Mouse (Mus musculus) granulocyte monocyte progenitor cell, adult 5-6 weeks (primary cell): Measurements from ENCODE around the gene Dlat. TPM values are rescaled to one million over a fixed set of nuclear protein-coding genes. Genes with fewer than 3 reads are reported as not detected.

ENCODE experiments used
- ATAC-seq: replicated peaks from 2 replicates; pipeline ENCODE4 v1.8.0; 2016; ENCODE audit warnings: mild to moderate bottlenecking, moderate TSS enrichment, inconsistent platforms; ENCODE audit not compliant: poor library complexity, severe bottlenecking
- total RNA-seq, 2 experiments: library from RNA; stranded (forward) in 1 of 2; stranded (reverse) in 1 of 2; fragments of 200-712, 200-1000 nt in 1 of 2; fragments of >200 nt in 1 of 2; fragmentation: Nextera tagmentation in 1 of 2; gene quantifications; 2 replicates each; pipeline ENCODE4 v1.2.3; 2014 to 2017

The Dlat gene
- total RNA-seq (2014; fragmentation: Nextera tagmentation): 33.9 and 61.3 TPM in 2 replicates
- total RNA-seq (2017): 30.4 and 48.5 TPM in 2 replicates

GRCm38 (mm10) chr9:50659392-50660217, at the start of gene Dlat:
Dlat (minus strand) TSS chr9:50659780.
- peak; percentile 83 for ATAC-seq

- ATAC-seq: no peak
These were observed 49.5 kb upstream of the Dlat start for GRCm38 (mm10) chr9:50709108-50709507.

- no peak for ATAC-seq
These were observed 45.3 kb upstream of the Dlat start for GRCm38 (mm10) chr9:50704907-50705306.

GRCm38 (mm10) chr9:50700921-50701691, 41.5 kb upstream of the Dlat start:
- peak; percentile 29; the same call in 1 of the 2 replicates for ATAC-seq

GRCm38 (mm10) chr9:50698418-50699409, 39.1 kb upstream of the Dlat start:
- ATAC-seq: peak; percentile 43

GRCm38 (mm10) chr9:50697706-50698041, 38.1 kb upstream of the Dlat start:
- peak; percentile 75 for ATAC-seq

- ATAC-seq: no peak
These were observed 37.5 kb upstream of the Dlat start for GRCm38 (mm10) chr9:50696851-50697705.

GRCm38 (mm10) chr9:50695153-50695552, 35.6 kb upstream of the Dlat start:
- no peak for ATAC-seq

GRCm38 (mm10) chr9:50693631-50694030, 34.1 kb upstream of the Dlat start:
- peak; percentile 53 for ATAC-seq

GRCm38 (mm10) chr9:50692626-50693580, 33.3 kb upstream of the Dlat start:
- no peak for ATAC-seq

GRCm38 (mm10) chr9:50686866-50687652, 27.5 kb upstream of the Dlat start:
- peak; percentile 62 for ATAC-seq

GRCm38 (mm10) chr9:50681727-50682126, 22.1 kb upstream of the Dlat start:
- peak; percentile 85 for ATAC-seq

- ATAC-seq: no peak
These were observed 19.8 kb upstream of the Dlat start for GRCm38 (mm10) chr9:50679406-50679805.

GRCm38 (mm10) chr9:50674771-50675170, 15.2 kb upstream of the Dlat start:
- ATAC-seq: no peak

- ATAC-seq: peak; percentile 96
These were observed 11.1 kb upstream of the Dlat start for GRCm38 (mm10) chr9:50670690-50671089.

- no peak for ATAC-seq
These were observed 8.3 kb upstream of the Dlat start for GRCm38 (mm10) chr9:50667579-50668498.
